Mouse (Mus musculus) gastrocnemius, adult 8-10 months (tissue): ENCODE data around the gene Atg14. TPM values are rescaled to one million over a fixed set of nuclear protein-coding genes. Genes with fewer than 3 reads are reported as not detected.

Experiments used
- DNase-seq, 2 experiments: peaks; one replicate each; pipeline ENCODE4 v3.0.0; 2022; ENCODE audit warnings: low spot score in 2 of 2
- total RNA-seq, 4 experiments: library from RNA; stranded (reverse); gene quantifications; 2 replicates each; pipeline ENCODE4 v1.2.4; 2022

Atg14 gene
- total RNA-seq, 4 experiments from 2014 or later = 7.4 to 9.8 (median 8.4) TPM

GRCm38 (mm10) chr14:47508035-47508434, 62.4 kb downstream of the Atg14 start:
- DNase-seq = no peak

DNA sequence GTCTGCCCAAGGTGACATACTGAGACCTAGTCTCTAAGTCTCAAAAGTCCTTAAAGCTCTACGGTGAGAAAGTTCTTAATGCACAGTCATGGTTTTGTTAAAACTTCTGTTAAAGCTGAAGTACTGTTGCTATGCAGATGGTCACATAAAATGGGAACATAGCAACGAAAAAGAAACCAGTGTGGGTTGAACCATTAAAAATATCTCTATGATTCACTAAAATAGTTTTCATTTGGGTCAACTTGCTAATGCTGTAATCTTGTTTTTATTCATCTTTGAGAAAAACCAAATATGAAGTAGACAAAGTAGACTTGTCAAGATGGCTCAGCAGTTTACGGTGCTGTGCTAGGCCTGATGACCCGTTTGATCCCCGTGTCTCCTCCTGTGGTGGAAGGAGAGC, 63.8 kb downstream of the Atg14 start:
- DNase-seq = no peak

DNA sequence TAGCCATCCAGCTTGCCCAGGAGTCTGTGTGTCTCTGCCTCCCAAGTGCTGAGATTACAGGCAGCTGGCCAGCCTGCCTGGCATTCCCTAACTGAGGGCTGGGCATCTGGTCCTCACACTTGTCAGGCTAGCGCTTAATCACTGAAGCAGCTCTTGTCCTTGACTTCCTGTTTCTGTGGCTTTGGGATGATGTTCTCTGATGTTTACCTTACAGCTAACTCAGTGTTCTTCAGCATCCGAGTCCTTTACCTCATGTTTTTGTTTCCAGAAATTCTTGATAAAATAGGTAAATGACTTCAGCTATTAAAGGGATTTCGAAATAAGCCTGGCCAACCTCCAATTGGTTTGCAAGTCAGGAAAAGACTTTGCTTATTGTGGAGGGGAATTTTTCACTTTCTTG, 66.4 kb downstream of the Atg14 start:
- no peak for DNase-seq

- no peak for DNase-seq
These were observed 71.8 kb downstream of the Atg14 start for GRCm38 (mm10) chr14:47498632-47499031.

DNA sequence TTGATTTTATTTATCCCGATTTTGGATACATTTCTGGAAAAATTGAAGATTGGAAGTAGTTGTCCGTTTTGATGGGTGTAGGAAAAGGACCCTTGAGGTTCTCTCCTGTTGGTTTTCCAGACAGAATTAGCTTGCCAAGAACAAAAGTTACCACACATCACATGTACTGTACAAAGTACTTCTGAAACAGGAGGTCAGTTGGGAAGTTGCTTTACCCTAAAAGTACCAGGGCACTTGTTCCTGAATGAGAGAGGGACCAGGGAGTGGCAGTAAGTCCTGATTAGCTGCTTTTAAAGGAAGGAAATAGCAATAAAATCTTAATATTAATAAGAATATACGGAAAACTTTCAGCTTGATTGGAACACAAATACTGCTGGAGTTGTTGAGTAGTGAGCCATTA, 73.3 kb downstream of the Atg14 start:
- DNase-seq = no peak

DNA sequence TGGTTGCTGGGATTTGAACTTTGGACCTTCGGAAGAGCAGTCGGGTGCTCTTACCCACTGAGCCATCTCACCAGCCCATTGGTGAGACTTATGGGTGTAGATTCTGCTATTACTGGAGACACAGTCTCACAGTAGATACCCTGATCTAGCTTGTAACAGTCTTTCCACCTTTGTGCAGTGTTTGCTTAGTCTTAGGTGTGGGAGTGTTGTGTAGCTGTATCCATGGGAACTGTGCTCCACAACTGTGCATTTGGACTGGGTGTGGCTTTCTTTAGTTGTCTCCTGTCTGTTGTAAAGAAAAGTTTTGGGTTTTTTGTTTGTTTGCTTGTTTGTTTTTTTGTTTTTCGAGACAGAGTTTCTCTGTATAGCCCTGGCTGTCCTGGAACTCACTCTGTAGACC, 74.5 kb downstream of the Atg14 start:
- DNase-seq = no peak

DNA sequence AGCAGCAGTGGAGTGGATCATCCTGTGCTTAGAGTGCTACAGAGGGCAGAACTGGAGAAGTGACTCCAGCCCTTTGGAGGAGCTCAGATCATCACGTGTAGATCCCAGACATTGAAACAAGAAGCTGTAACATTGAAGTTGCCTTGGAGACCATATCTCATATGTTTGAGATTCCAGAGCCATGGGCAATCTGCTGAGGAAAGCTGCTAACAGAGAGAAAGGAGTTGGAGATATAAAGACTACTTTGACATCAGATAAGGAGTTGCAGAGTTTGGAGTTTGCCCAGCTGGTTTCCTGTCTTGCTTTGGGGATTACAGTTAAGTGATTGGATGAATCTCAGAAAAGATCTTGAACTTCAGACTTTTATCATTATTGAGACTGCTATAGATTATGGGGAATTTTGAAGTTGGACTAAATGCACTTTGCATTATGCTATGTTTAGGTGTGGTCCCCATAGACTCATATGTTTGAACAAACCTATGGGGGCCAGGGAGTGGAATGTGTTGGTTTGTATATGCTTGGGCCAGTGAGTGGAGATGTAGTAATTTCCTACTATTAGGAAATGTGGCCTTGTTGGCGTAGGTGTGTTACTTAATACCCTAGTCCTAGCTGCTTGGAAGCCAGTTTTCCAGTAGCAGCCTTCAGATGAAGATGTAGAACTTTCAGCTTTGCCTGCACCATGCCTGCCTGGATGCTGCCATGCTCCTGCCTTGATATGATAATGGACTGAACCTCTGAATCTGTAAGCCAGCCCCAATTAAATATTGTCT, 76.7 kb downstream of the Atg14 start:
- DNase-seq = no peak

Other genes with a start within 250 kb of the Atg14 start
- 1 to 10 TPM; 2.1 to 8.5 (median 4.6) TPM for gene Lgals3, start 202.9 kb downstream of the Atg14 start, total RNA-seq
- gene Dlgap5, start 152.2 kb downstream of the Atg14 start, total RNA-seq = not detected
- gene Fbxo34, start 120.2 kb downstream of the Atg14 start, total RNA-seq = 10 to 100 TPM; 10.2 to 15.1 (median 10.7) TPM
- gene Ktn1, start 77.8 kb upstream of the Atg14 start, total RNA-seq = 100 to 1,000 TPM; 172 to 247 (median 178) TPM